Mouse (Mus musculus): ENCODE results near the gene Alkbh2. TPM values are rescaled to one million over a fixed set of nuclear protein-coding genes. Genes with fewer than 3 reads are reported as not detected.

The Alkbh2 gene
- total and polyA plus RNA-seq, 3 experiments: 15.2 to 22.6 TPM; not detected in 1

DNA sequence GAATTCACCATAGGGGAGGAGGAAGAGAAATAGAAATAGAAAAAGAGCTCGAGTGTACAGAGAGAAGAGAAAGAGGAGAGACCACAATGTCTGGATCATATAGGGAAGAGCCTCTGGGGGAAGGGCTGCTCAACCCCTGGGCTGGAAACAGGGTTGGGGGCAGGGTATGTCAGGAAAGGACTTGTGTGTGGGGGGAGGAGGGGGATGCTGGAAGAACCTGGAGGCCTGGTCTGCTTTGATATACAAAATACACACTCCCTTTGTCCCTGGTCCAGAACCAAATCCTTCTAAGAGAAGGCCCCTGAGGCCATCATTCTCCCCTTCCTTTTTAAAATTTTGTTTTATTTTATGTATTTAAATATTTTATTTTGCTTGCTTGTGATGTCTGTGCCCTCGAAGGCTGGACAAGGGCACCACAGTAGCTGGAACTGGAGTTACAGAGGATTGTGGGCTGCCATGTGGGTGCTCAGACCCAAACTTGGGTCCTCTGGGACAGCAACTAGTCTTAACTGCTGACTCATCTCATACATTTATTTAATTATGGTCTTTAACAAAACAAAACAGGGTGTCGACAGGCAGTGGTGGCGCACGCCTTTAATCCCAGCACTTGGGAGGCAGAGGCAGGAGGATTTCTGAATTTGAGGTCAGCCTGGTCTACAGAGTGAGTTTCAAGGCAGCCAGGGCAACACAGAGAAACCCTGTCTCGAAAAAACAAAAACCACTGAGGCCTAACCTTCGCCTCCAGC is 1.3 kb downstream of the Alkbh2 start:
- peak overlapping the region; percentile 67 for H3K9ac ChIP-seq (ENCODE audit: control insufficient read depth, low read depth, low read length, poor library complexity, severe bottlenecking)
- peak overlapping the region in 1 of 2 experiments; percentile 67; a peak in 2 of 4 replicates for H3K4me3 ChIP-seq (ENCODE audit: control insufficient read depth in 1 of 2, insufficient read depth in 1 of 2, low read depth in 2 of 2, low read length in 2 of 2)
- peaks cover 0 to 7% of the 10 kb centered on the region in 2 experiments; a peak in 3 of 4 replicates for H3K36me3 ChIP-seq (ENCODE audit: control insufficient read depth in 1 of 2, insufficient read depth in 2 of 2, low read length in 2 of 2)
- peaks cover 0 to 8% of the 10 kb centered on the region in 2 experiments; a peak in 2 of 4 replicates for H3K4me1 ChIP-seq (ENCODE audit: control insufficient read depth in 1 of 2, insufficient read depth in 2 of 2, low read length in 2 of 2)
- H3K27ac ChIP-seq (ENCODE audit: control insufficient read depth, low read depth, low read length): peak overlapping the region; percentile 55
- H3K9me3 ChIP-seq (replicated peaks; ENCODE audit: insufficient read depth, low read length): no peaks in the 10 kb centered on the region
- no peaks in the 10 kb centered on the region for H3K27me3 ChIP-seq (ENCODE audit: control insufficient read depth in 1 of 2, insufficient read depth in 2 of 2, low read length in 2 of 2)
- peaks cover 3% of the 10 kb centered on the region; the same call in 1 of the 2 replicates for H3K79me2 ChIP-seq (ENCODE audit: control insufficient read depth, insufficient read depth, low read length, poor library complexity)
- no peak for DNase-seq (ENCODE audit: low read depth, low spot score)
- TF ChIP-seq MAX (IDR thresholded peaks at IDR 0.05; ENCODE audit: low read length) (no peak), MXI1 (IDR thresholded peaks at IDR 0.05; ENCODE audit: low read depth, low read length) (no peak), GATA1 (IDR thresholded peaks at IDR 0.05; ENCODE audit: low read depth, low read length) (no peak), MAZ (IDR thresholded peaks at IDR 0.05; ENCODE audit: low read depth, low read length) (no peak), MYC (IDR thresholded peaks at IDR 0.05; ENCODE audit: low read depth, low read length) (no peak), CHD1 (IDR thresholded peaks at IDR 0.05; ENCODE audit: low read depth, low read length) (no peak), POLR2AphosphoS5 (IDR thresholded peaks at IDR 0.05; ENCODE audit: borderline replicate concordance, low read depth, low read length) (no peak), KAT2A (conservative IDR thresholded peaks at IDR 0.05; ENCODE audit: low read depth, low read length) (no peak), MAFK (IDR thresholded peaks at IDR 0.05; ENCODE audit: borderline replicate concordance, low read depth, low read length) (no peak), TCF12 (IDR thresholded peaks at IDR 0.05; ENCODE audit: low read depth, low read length) (no peak), NELFE (IDR thresholded peaks at IDR 0.05; ENCODE audit: low read depth, low read length) (no peak), RAD21 (IDR thresholded peaks at IDR 0.05; ENCODE audit: low read depth, low read length) (no peak), RCOR1 (IDR thresholded peaks at IDR 0.05; ENCODE audit: low read depth, low read length) (no peak), POLR2AphosphoS2 (IDR thresholded peaks at IDR 0.05; ENCODE audit: low read length) (no peak)

DNA sequence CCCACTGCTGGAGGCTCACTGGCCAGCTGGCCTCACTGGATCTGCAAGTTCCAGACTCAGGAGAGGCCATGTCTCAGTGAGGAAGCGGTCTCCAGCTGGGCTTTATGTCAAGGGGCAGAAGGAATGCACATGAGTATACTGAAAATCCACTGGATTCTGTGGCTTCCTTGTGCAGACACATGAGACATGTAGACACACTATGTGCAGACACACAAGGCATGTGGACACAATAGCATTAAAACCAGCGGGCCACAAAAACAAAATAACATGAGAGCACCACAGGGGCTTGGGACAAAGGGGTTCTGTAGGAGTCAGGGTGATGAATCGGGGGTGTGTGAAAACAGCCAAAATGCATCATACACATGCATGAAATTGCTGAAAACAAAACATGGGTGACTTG is 2.0 kb downstream of the Alkbh2 start:
- TF ChIP-seq RAD21 (IDR thresholded peaks at IDR 0.05; ENCODE audit: low read depth, low read length) (no peak), ZKSCAN1 (IDR thresholded peaks at IDR 0.05; ENCODE audit: low read depth, low read length) (peak; percentile 86)
- peaks cover 0 to 6% of the 10 kb centered on the region in 2 experiments; a peak in 3 of 4 replicates for H3K36me3 ChIP-seq (ENCODE audit: control insufficient read depth in 1 of 2, insufficient read depth in 2 of 2, low read length in 2 of 2)

More for the DNA sequence above, 2.0 kb downstream of the Alkbh2 start:
- Histone ChIP-seq H3K79me2 (ENCODE audit: control insufficient read depth, insufficient read depth, low read length, poor library complexity) (no peaks in the 10 kb centered on the region; the same call in 1 of the 2 replicates), H3K27me3 (ENCODE audit: control insufficient read depth in 1 of 2, insufficient read depth in 2 of 2, low read length in 2 of 2) (no peaks in the 10 kb centered on the region), H3K9me3 (replicated peaks; ENCODE audit: insufficient read depth, low read length) (no peaks in the 10 kb centered on the region), H3K9ac (ENCODE audit: control insufficient read depth, low read depth, low read length, poor library complexity, severe bottlenecking) (no peak overlapping the region), H3K27ac (ENCODE audit: control insufficient read depth, low read depth, low read length) (no peak overlapping the region), H3K4me3 (ENCODE audit: control insufficient read depth in 1 of 2, insufficient read depth in 1 of 2, low read depth in 2 of 2, low read length in 2 of 2) (no peak overlapping the region), H3K4me1 (ENCODE audit: control insufficient read depth in 1 of 2, insufficient read depth in 2 of 2, low read length in 2 of 2) (peaks cover 0 to 6% of the 10 kb centered on the region in 2 experiments; a peak in 2 of 4 replicates)
- DNase-seq (ENCODE audit: low read depth, low spot score): no peak

Measured in MEL (cell line).